Mouse (Mus musculus): ENCODE measurements around the gene Hsf5. TPM values are rescaled to one million over a fixed set of nuclear protein-coding genes. Genes with fewer than 3 reads are reported as not detected.

Hsf5 gene
- polyA plus RNA-seq, 1 experiment from 2014 or later = 0.11 TPM

Other genes with a start within 250 kb of the Hsf5 start
- 11.6 and 11.9 TPM in 2 replicates for gene Rad51c, start 212.2 kb upstream of the Hsf5 start, polyA plus RNA-seq (2014; fragmentation: Nextera tagmentation; extraction: Ambion mirVana)
- gene Tex14, start 212.1 kb upstream of the Hsf5 start, polyA plus RNA-seq (2014; fragmentation: Nextera tagmentation; extraction: Ambion mirVana) = 0.30 and 0.96 TPM in 2 replicates
- gene Gm11492, start 50.5 kb upstream of the Hsf5 start, polyA plus RNA-seq (2014; fragmentation: Nextera tagmentation; extraction: Ambion mirVana) = not detected in 2 replicates
- 11.7 and 13.3 TPM in 2 replicates for gene Sept4, start 48.3 kb upstream of the Hsf5 start, polyA plus RNA-seq (2014; fragmentation: Nextera tagmentation; extraction: Ambion mirVana)
- 23.4 and 28.1 TPM in 2 replicates for gene Mtmr4, start 25.0 kb upstream of the Hsf5 start, polyA plus RNA-seq (2014; fragmentation: Nextera tagmentation; extraction: Ambion mirVana)
- gene Rnf43, start 45.6 kb downstream of the Hsf5 start, polyA plus RNA-seq (2014; fragmentation: Nextera tagmentation; extraction: Ambion mirVana) = 0.54 and 0.96 TPM in 2 replicates
- 114 and 120 TPM in 2 replicates for gene Supt4a, start 120.4 kb downstream of the Hsf5 start, polyA plus RNA-seq (2014; fragmentation: Nextera tagmentation; extraction: Ambion mirVana)
- gene Tspoap1, start 143.4 kb downstream of the Hsf5 start, polyA plus RNA-seq (2014; fragmentation: Nextera tagmentation; extraction: Ambion mirVana) = 0.72 and 1.2 TPM in 2 replicates
- 6.7 and 9.4 TPM in 2 replicates for gene Mpo, start 176.4 kb downstream of the Hsf5 start, polyA plus RNA-seq (2014; fragmentation: Nextera tagmentation; extraction: Ambion mirVana)
- 0.34 TPM in 1 of 2 replicates, not detected in the other for gene Lpo, start 211.1 kb downstream of the Hsf5 start, polyA plus RNA-seq (2014; fragmentation: Nextera tagmentation; extraction: Ambion mirVana)
- gene Mks1, start 236.1 kb downstream of the Hsf5 start, polyA plus RNA-seq (2014; fragmentation: Nextera tagmentation; extraction: Ambion mirVana) = 5.9 and 6.1 TPM in 2 replicates